Mouse (Mus musculus): ENCODE measurements around the gene Tti1.

GRCm38 (mm10) chr2:157986235-157986634 lies 42.0 kb downstream of the Tti1 start:
- no peak for TF ChIP-seq CTCF (IDR thresholded peaks at IDR 0.05; ENCODE audit: extremely low read depth, insufficient read depth, insufficient read length, insufficient replicate concordance)
- no peak for TF ChIP-seq POLR2A (IDR thresholded peaks at IDR 0.05; ENCODE audit: low read depth, low read length)
